Mouse (Mus musculus): Measurements from ENCODE around the gene Ptprb. TPM values are rescaled to one million over a fixed set of nuclear protein-coding genes. Genes with fewer than 3 reads are reported as not detected.

Ptprb gene
- polyA plus RNA-seq, 1 experiment from 2014 or later = 2.2 TPM

GRCm38 (mm10) chr10:116354372-116354771 lies 79.0 kb downstream of the Ptprb start:
- peaks cover 22% of the 10 kb centered on the region for H3K4me1 ChIP-seq
- whole genome bisulfite sequencing = 65% methylated on average over 5 of the region's 5 CpGs
- H3K36me3 ChIP-seq = no peaks in the 10 kb centered on the region
- no peaks in the 10 kb centered on the region for H3K27me3 ChIP-seq (ENCODE audit: low read depth, poor library complexity, severe bottlenecking)
- H3K4me3 ChIP-seq = no peak overlapping the region
- no peak overlapping the region for H3K27ac ChIP-seq
- no peak for DNase-seq (ENCODE audit: low spot score)
- H3K9me3 ChIP-seq (replicated peaks) = no peaks in the 10 kb centered on the region

DNA sequence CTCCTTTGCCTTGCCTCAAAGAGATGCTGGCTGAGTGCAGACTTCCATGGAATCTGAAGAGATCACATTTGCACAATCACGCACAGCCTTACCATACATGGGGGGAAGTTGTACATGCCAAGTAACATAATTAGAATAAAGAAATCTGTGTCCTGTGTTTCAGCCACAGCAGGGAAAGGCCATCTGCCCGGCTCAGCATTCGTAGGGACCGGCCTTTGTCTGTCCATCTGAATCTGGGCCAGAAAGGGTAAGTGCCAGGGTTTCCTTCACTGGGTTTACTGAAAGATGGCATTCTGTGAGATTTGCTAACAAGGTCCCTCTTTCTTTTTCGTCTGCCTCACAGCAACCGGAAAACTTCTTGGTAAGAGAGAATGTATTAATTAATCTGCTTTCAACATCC lies 86.9 kb downstream of the Ptprb start:
- Histone ChIP-seq H3K27ac (no peak overlapping the region), H3K4me1 (peaks cover 37% of the 10 kb centered on the region), H3K4me3 (no peak overlapping the region), H3K27me3 (ENCODE audit: low read depth, poor library complexity, severe bottlenecking) (no peaks in the 10 kb centered on the region), H3K36me3 (no peaks in the 10 kb centered on the region), H3K9me3 (replicated peaks) (no peaks in the 10 kb centered on the region)
- WGBS = 90% methylated on average over 6 of the region's 6 CpGs
- no peak for DNase-seq (ENCODE audit: low spot score)

GRCm38 (mm10) chr10:116362645-116363044 lies 87.3 kb downstream of the Ptprb start:
- H3K36me3 ChIP-seq = no peaks in the 10 kb centered on the region
- H3K4me1 ChIP-seq = peaks cover 37% of the 10 kb centered on the region
- H3K27me3 ChIP-seq (ENCODE audit: low read depth, poor library complexity, severe bottlenecking) = no peaks in the 10 kb centered on the region
- no peak for DNase-seq (ENCODE audit: low spot score)
- H3K27ac ChIP-seq = no peak overlapping the region
- H3K4me3 ChIP-seq = no peak overlapping the region
- 87% methylated on average over 8 of the region's 8 CpGs for WGBS
- no peaks in the 10 kb centered on the region for H3K9me3 ChIP-seq (replicated peaks)

GRCm38 (mm10) chr10:116364759-116365158 lies 89.4 kb downstream of the Ptprb start:
- H3K27ac ChIP-seq = no peak overlapping the region
- no peak for DNase-seq (ENCODE audit: low spot score)
- no peaks in the 10 kb centered on the region for H3K9me3 ChIP-seq (replicated peaks)
- H3K4me3 ChIP-seq = no peak overlapping the region
- WGBS = 30% methylated on average over 7 of the region's 7 CpGs
- H3K27me3 ChIP-seq (ENCODE audit: low read depth, poor library complexity, severe bottlenecking) = no peaks in the 10 kb centered on the region
- H3K4me1 ChIP-seq = peaks cover 25% of the 10 kb centered on the region
- H3K36me3 ChIP-seq = no peaks in the 10 kb centered on the region

GRCm38 (mm10) chr10:116370991-116371725 lies 95.8 kb downstream of the Ptprb start:
- Histone ChIP-seq H3K27me3 (ENCODE audit: low read depth, poor library complexity, severe bottlenecking) (no peaks in the 10 kb centered on the region), H3K4me3 (no peak overlapping the region), H3K27ac (peak overlapping the region; percentile 66), H3K36me3 (no peaks in the 10 kb centered on the region), H3K4me1 (peaks cover 17% of the 10 kb centered on the region), H3K9me3 (replicated peaks) (no peaks in the 10 kb centered on the region)
- 47% methylated on average over 6 of the region's 6 CpGs for WGBS
- peak; percentile 49 for DNase-seq (ENCODE audit: low spot score)

DNA sequence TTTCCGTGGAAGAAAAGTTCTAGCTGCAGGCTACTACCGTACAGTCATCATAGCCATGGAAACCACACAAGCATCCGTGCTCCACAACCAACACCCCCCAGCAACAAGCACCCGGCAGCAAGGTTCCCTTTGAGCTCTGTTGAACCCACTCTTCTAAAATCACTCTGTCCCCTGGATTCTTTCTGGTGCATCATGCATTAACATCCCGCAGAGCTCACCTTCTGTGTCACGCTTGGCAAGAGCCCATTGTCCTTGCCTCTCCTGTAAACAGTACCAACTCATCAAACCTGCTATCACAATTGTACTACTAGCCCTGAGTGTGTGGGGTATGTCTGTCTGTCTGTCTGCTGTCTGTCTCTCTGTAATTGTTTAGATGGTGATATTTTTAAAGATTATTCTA lies 98.8 kb downstream of the Ptprb start:
- Histone ChIP-seq H3K27ac (no peak overlapping the region), H3K36me3 (no peaks in the 10 kb centered on the region), H3K4me3 (no peak overlapping the region), H3K4me1 (peaks cover 19% of the 10 kb centered on the region), H3K27me3 (ENCODE audit: low read depth, poor library complexity, severe bottlenecking) (no peaks in the 10 kb centered on the region), H3K9me3 (replicated peaks) (no peaks in the 10 kb centered on the region)
- WGBS = 94% methylated on average over 6 of the region's 6 CpGs
- DNase-seq (ENCODE audit: low spot score) = no peak

- no peak overlapping the region for H3K4me3 ChIP-seq
- DNase-seq (ENCODE audit: low spot score) = no peak
- WGBS = 94% methylated on average over 4 of the region's 4 CpGs
- no peaks in the 10 kb centered on the region for H3K27me3 ChIP-seq (ENCODE audit: low read depth, poor library complexity, severe bottlenecking)
- no peaks in the 10 kb centered on the region for H3K9me3 ChIP-seq (replicated peaks)
- no peak overlapping the region for H3K27ac ChIP-seq
- 0 out of 2 replicates have a peak, but pooled peaks cover 6% of the 10 kb centered on the region for H3K4me1 ChIP-seq
- H3K36me3 ChIP-seq = no peaks in the 10 kb centered on the region
Observed at GRCm38 (mm10) chr10:116376853-116377252, 101.5 kb downstream of the Ptprb start.

GRCm38 (mm10) chr10:116382826-116383685 lies 107.7 kb downstream of the Ptprb start:
- 72% methylated on average over 13 of the region's 13 CpGs for WGBS
- H3K36me3 ChIP-seq = no peaks in the 10 kb centered on the region
- H3K4me3 ChIP-seq = no peak overlapping the region
- no peaks in the 10 kb centered on the region for H3K27me3 ChIP-seq (ENCODE audit: low read depth, poor library complexity, severe bottlenecking)
- H3K9me3 ChIP-seq (replicated peaks) = no peaks in the 10 kb centered on the region
- peaks cover 27% of the 10 kb centered on the region; the same call in 1 of the 2 replicates for H3K4me1 ChIP-seq
- H3K27ac ChIP-seq = no peak overlapping the region; the same call in 1 of the 2 replicates
- DNase-seq (ENCODE audit: low spot score) = no peak

DNA sequence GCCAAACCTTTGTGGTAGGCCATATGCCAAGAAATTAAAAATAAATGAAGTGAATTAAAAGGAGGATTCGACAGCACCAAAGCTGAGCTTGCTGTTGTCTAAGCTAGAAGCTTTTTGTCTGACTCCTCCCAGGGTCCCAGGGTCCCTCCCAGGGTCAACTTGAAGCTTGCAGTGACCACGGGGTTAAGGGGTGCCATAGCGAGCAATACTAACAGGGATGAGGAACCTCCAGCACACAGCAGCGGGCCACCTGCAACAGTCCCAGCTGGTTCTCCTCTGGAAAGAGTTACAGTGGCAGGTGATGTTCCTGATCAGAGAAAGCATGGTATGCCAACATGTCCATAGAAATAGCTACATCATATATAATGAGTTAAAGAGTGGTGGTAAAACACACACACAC lies 109.1 kb downstream of the Ptprb start:
- Histone ChIP-seq H3K4me3 (no peak overlapping the region), H3K27me3 (ENCODE audit: low read depth, poor library complexity, severe bottlenecking) (no peaks in the 10 kb centered on the region), H3K36me3 (no peaks in the 10 kb centered on the region), H3K9me3 (replicated peaks) (no peaks in the 10 kb centered on the region), H3K27ac (no peak overlapping the region), H3K4me1 (peaks cover 27% of the 10 kb centered on the region; the same call in 1 of the 2 replicates)
- DNase-seq (ENCODE audit: low spot score) = no peak
- 85% methylated on average over 4 of the region's 4 CpGs for WGBS

DNA sequence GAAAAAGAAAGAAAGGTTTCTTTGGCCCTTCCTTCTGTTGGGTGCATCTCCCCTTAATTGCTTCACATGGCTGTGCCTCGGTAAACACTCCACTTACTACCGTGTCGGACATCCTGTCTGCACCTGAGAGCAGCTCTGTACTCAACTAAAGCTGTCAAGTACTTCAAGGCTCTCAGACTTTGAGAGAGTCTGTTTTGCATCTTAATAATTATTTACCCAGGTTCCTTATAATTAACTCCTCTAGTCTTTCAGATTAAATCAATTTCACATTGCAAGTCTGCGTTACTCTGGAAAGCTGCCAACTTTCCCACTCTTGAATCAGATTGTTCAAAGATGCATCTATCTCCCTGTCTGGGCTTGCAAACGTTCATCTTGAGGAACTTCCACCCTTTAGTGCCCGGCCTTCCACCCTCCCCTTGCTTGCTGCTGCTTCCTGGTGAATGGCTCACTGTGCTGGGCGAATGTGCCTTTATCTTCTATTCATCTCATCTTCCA lies 111.1 kb downstream of the Ptprb start:
- no peak overlapping the region for H3K27ac ChIP-seq
- no peak overlapping the region for H3K4me3 ChIP-seq
- no peak for DNase-seq (ENCODE audit: low spot score)
- H3K9me3 ChIP-seq (replicated peaks) = no peaks in the 10 kb centered on the region
- WGBS = 53% methylated on average over 7 of the region's 7 CpGs
- no peaks in the 10 kb centered on the region for H3K27me3 ChIP-seq (ENCODE audit: low read depth, poor library complexity, severe bottlenecking)
- no peaks in the 10 kb centered on the region for H3K36me3 ChIP-seq
- H3K4me1 ChIP-seq = peaks cover 23% of the 10 kb centered on the region; the same call in 1 of the 2 replicates

DNA sequence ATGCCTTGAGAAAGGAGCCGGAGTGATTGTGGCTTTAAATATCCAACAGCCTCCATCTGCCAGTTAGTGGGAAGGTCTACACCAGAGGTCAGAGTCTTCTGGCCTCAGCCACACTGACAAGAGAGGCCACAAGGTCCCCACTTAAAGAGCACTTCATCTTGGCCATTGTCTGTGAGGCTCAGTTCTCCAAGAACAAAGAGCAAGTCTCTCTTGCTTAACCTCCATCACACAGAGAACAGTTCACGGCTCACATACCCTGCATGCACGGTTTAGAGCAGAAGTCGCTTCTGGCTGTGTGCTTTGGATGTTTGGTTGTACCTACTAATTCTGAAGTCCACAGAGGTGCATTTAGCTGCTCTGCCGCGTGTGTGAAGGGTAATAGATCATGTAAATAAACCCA lies 113.5 kb downstream of the Ptprb start:
- H3K9me3 ChIP-seq (replicated peaks) = no peaks in the 10 kb centered on the region
- H3K4me3 ChIP-seq = no peak overlapping the region
- WGBS = 85% methylated on average over 6 of the region's 6 CpGs
- peaks cover 20% of the 10 kb centered on the region for H3K4me1 ChIP-seq
- DNase-seq (ENCODE audit: low spot score) = no peak
- H3K27me3 ChIP-seq (ENCODE audit: low read depth, poor library complexity, severe bottlenecking) = no peaks in the 10 kb centered on the region
- H3K36me3 ChIP-seq = no peaks in the 10 kb centered on the region
- no peak overlapping the region for H3K27ac ChIP-seq

- H3K4me3 ChIP-seq = no peak overlapping the region
- no peak overlapping the region for H3K27ac ChIP-seq
- WGBS = 86% methylated on average over 9 of the region's 9 CpGs
- no peaks in the 10 kb centered on the region for H3K9me3 ChIP-seq (replicated peaks)
- H3K27me3 ChIP-seq (ENCODE audit: low read depth, poor library complexity, severe bottlenecking) = no peaks in the 10 kb centered on the region
- no peaks in the 10 kb centered on the region for H3K36me3 ChIP-seq
- DNase-seq (ENCODE audit: low spot score) = no peak
- peaks cover 16% of the 10 kb centered on the region for H3K4me1 ChIP-seq
Observed at GRCm38 (mm10) chr10:116393790-116394475, 118.6 kb downstream of the Ptprb start.

All from limb, embryonic 10.5 days (tissue).